Mouse (Mus musculus): ENCODE data around the gene Wbp1l. TPM values are rescaled to one million over a fixed set of nuclear protein-coding genes. Genes with fewer than 3 reads are reported as not detected.

Gene Wbp1l
- polyA plus RNA-seq, 1 experiment from 2014 or later, result 51.6 TPM

- Histone ChIP-seq H3K36me3 (no peaks in the 10 kb centered on the region), H3K4me1 (replicated peaks) (peaks cover 92% of the 10 kb centered on the region), H3K4me3 (no peak overlapping the region), H3K27ac (peak overlapping the region; percentile 74), H3K27me3 (no peaks in the 10 kb centered on the region), H3K9ac (no peak overlapping the region), H3K9me3 (replicated peaks) (no peaks in the 10 kb centered on the region), H3K4me2 (peak overlapping the region; percentile 11)
- 29% methylated on average over 14 of the region's 14 CpGs for WGBS
- ATAC-seq (replicated peaks; ENCODE audit: insufficient number of reproducible peaks, insufficient read depth, low FRiP score, low read depth), result no peak
Observed at GRCm38 (mm10) chr19:46620016-46620808, 21.3 kb downstream of the Wbp1l start.

GRCm38 (mm10) chr19:46621236-46622183, 22.6 kb downstream of the Wbp1l start:
- 67% methylated on average over 19 of the region's 19 CpGs for WGBS
- no peak for ATAC-seq (replicated peaks; ENCODE audit: insufficient number of reproducible peaks, insufficient read depth, low FRiP score, low read depth)
- H3K4me1 ChIP-seq (replicated peaks), result peaks cover 89% of the 10 kb centered on the region
- H3K27me3 ChIP-seq, result no peaks in the 10 kb centered on the region
- H3K4me2 ChIP-seq, result no peak overlapping the region
- H3K4me3 ChIP-seq, result no peak overlapping the region
- H3K36me3 ChIP-seq, result no peaks in the 10 kb centered on the region
- H3K9me3 ChIP-seq (replicated peaks), result no peaks in the 10 kb centered on the region
- peak overlapping the region; percentile 97 for H3K27ac ChIP-seq
- no peak overlapping the region for H3K9ac ChIP-seq

- Histone ChIP-seq H3K36me3 (no peaks in the 10 kb centered on the region), H3K27me3 (no peaks in the 10 kb centered on the region), H3K4me2 (peak overlapping the region; percentile 69), H3K27ac (peak overlapping the region; percentile 97), H3K4me3 (peak overlapping the region; percentile 60), H3K9ac (peak overlapping the region; percentile 65), H3K4me1 (replicated peaks) (peaks cover 87% of the 10 kb centered on the region), H3K9me3 (replicated peaks) (no peaks in the 10 kb centered on the region)
- no peak for ATAC-seq (replicated peaks; ENCODE audit: insufficient number of reproducible peaks, insufficient read depth, low FRiP score, low read depth)
- WGBS, result 17% methylated on average over 12 of the region's 12 CpGs
Observed at GRCm38 (mm10) chr19:46622659-46623193, 23.8 kb downstream of the Wbp1l start.

- WGBS, result 5% methylated on average over 16 of the region's 16 CpGs
- Histone ChIP-seq H3K9me3 (replicated peaks) (no peaks in the 10 kb centered on the region), H3K4me2 (peak overlapping the region; percentile 69), H3K9ac (peak overlapping the region; percentile 65), H3K4me1 (replicated peaks) (peaks cover 87% of the 10 kb centered on the region), H3K36me3 (no peaks in the 10 kb centered on the region), H3K4me3 (peak overlapping the region; percentile 60), H3K27me3 (no peaks in the 10 kb centered on the region), H3K27ac (peak overlapping the region; percentile 97)
- ATAC-seq (replicated peaks; ENCODE audit: insufficient number of reproducible peaks, insufficient read depth, low FRiP score, low read depth), result peak; percentile 60
Observed at GRCm38 (mm10) chr19:46623194-46623667, 24.3 kb downstream of the Wbp1l start.

- peak overlapping the region; percentile 60 for H3K4me3 ChIP-seq
- peak overlapping the region; percentile 65 for H3K9ac ChIP-seq
- H3K4me1 ChIP-seq (replicated peaks), result peaks cover 87% of the 10 kb centered on the region
- peak overlapping the region; percentile 97 for H3K27ac ChIP-seq
- peak; percentile 80 for ATAC-seq (replicated peaks; ENCODE audit: insufficient number of reproducible peaks, insufficient read depth, low FRiP score, low read depth)
- no peaks in the 10 kb centered on the region for H3K9me3 ChIP-seq (replicated peaks)
- WGBS, result 18% methylated on average over 19 of the region's 19 CpGs
- no peaks in the 10 kb centered on the region for H3K36me3 ChIP-seq
- no peaks in the 10 kb centered on the region for H3K27me3 ChIP-seq
- peak overlapping the region; percentile 69 for H3K4me2 ChIP-seq
Observed at GRCm38 (mm10) chr19:46623790-46624772, 25.2 kb downstream of the Wbp1l start.

- no peak for ATAC-seq (replicated peaks; ENCODE audit: insufficient number of reproducible peaks, insufficient read depth, low FRiP score, low read depth)
- Histone ChIP-seq H3K9me3 (replicated peaks) (no peaks in the 10 kb centered on the region), H3K27me3 (no peaks in the 10 kb centered on the region), H3K4me2 (peak overlapping the region; percentile 69), H3K27ac (peak overlapping the region; percentile 97), H3K9ac (peak overlapping the region; percentile 49; the same call in 1 of the 2 replicates), H3K4me3 (peak overlapping the region; percentile 60), H3K4me1 (replicated peaks) (peaks cover 86% of the 10 kb centered on the region), H3K36me3 (no peaks in the 10 kb centered on the region)
- 90% methylated on average over 12 of the region's 12 CpGs for WGBS
Observed at GRCm38 (mm10) chr19:46625015-46625414, 26.1 kb downstream of the Wbp1l start.

GRCm38 (mm10) chr19:46625519-46625918, 26.6 kb downstream of the Wbp1l start:
- 60% methylated on average over 10 of the region's 10 CpGs for WGBS
- Histone ChIP-seq H3K27ac (peak overlapping the region; percentile 97; the same call in 1 of the 2 replicates), H3K4me3 (peak overlapping the region; percentile 60; the same call in 1 of the 2 replicates), H3K27me3 (no peaks in the 10 kb centered on the region), H3K36me3 (no peaks in the 10 kb centered on the region), H3K9me3 (replicated peaks) (no peaks in the 10 kb centered on the region), H3K4me1 (replicated peaks) (peaks cover 86% of the 10 kb centered on the region), H3K4me2 (peak overlapping the region; percentile 69), H3K9ac (no peak overlapping the region)
- ATAC-seq (replicated peaks; ENCODE audit: insufficient number of reproducible peaks, insufficient read depth, low FRiP score, low read depth), result no peak

GRCm38 (mm10) chr19:46628403-46628802, 29.5 kb downstream of the Wbp1l start:
- Histone ChIP-seq H3K4me3 (no peak overlapping the region), H3K27ac (peak overlapping the region; percentile 65), H3K9ac (no peak overlapping the region), H3K27me3 (no peaks in the 10 kb centered on the region), H3K9me3 (replicated peaks) (no peaks in the 10 kb centered on the region), H3K36me3 (0 out of 2 replicates have a peak, but pooled peaks cover 3% of the 10 kb centered on the region), H3K4me2 (peak overlapping the region; percentile 44), H3K4me1 (replicated peaks) (peaks cover 80% of the 10 kb centered on the region)
- ATAC-seq (replicated peaks; ENCODE audit: insufficient number of reproducible peaks, insufficient read depth, low FRiP score, low read depth), result no peak
- WGBS, result 21% methylated on average over 10 of the region's 10 CpGs

GRCm38 (mm10) chr19:46629807-46630206, 30.9 kb downstream of the Wbp1l start:
- 71% methylated on average over 9 of the region's 9 CpGs for WGBS
- H3K4me3 ChIP-seq, result no peak overlapping the region
- no peaks in the 10 kb centered on the region for H3K27me3 ChIP-seq
- no peaks in the 10 kb centered on the region for H3K9me3 ChIP-seq (replicated peaks)
- H3K4me1 ChIP-seq (replicated peaks), result peaks cover 81% of the 10 kb centered on the region
- 0 out of 2 replicates have a peak, but pooled peaks cover 3% of the 10 kb centered on the region for H3K36me3 ChIP-seq
- H3K9ac ChIP-seq, result no peak overlapping the region
- ATAC-seq (replicated peaks; ENCODE audit: insufficient number of reproducible peaks, insufficient read depth, low FRiP score, low read depth), result no peak
- H3K4me2 ChIP-seq, result no peak overlapping the region
- H3K27ac ChIP-seq, result 0 out of 2 replicates have a peak overlapping the region, but pooled peaks have one; percentile 10

- Histone ChIP-seq H3K4me1 (replicated peaks) (peaks cover 82% of the 10 kb centered on the region), H3K36me3 (0 out of 2 replicates have a peak, but pooled peaks cover 3% of the 10 kb centered on the region)
- WGBS, result 77% methylated on average over 9 of the region's 9 CpGs
Observed at GRCm38 (mm10) chr19:46631637-46632036, 32.8 kb downstream of the Wbp1l start.

More at GRCm38 (mm10) chr19:46631637-46632036, 32.8 kb downstream of the Wbp1l start:
- H3K27me3 ChIP-seq, result no peaks in the 10 kb centered on the region
- H3K9ac ChIP-seq, result no peak overlapping the region
- no peak overlapping the region for H3K4me3 ChIP-seq
- no peak overlapping the region for H3K4me2 ChIP-seq
- no peak for ATAC-seq (replicated peaks; ENCODE audit: insufficient number of reproducible peaks, insufficient read depth, low FRiP score, low read depth)
- no peaks in the 10 kb centered on the region for H3K9me3 ChIP-seq (replicated peaks)
- no peak overlapping the region for H3K27ac ChIP-seq

Measured in heart, embryonic 15.5 days (tissue).